Mouse (Mus musculus): ENCODE measurements around the gene Alg5. TPM values are rescaled to one million over a fixed set of nuclear protein-coding genes. Genes with fewer than 3 reads are reported as not detected.
"Not testable (repeated sequence)": the region's sequence is repeated elsewhere in the genome, so short reads cannot be mapped to it uniquely, and the experiment has no call there.

Alg5 gene
- total RNA-seq (2021): 10 to 100 TPM; 17.3 to 19.2 TPM

DNA sequence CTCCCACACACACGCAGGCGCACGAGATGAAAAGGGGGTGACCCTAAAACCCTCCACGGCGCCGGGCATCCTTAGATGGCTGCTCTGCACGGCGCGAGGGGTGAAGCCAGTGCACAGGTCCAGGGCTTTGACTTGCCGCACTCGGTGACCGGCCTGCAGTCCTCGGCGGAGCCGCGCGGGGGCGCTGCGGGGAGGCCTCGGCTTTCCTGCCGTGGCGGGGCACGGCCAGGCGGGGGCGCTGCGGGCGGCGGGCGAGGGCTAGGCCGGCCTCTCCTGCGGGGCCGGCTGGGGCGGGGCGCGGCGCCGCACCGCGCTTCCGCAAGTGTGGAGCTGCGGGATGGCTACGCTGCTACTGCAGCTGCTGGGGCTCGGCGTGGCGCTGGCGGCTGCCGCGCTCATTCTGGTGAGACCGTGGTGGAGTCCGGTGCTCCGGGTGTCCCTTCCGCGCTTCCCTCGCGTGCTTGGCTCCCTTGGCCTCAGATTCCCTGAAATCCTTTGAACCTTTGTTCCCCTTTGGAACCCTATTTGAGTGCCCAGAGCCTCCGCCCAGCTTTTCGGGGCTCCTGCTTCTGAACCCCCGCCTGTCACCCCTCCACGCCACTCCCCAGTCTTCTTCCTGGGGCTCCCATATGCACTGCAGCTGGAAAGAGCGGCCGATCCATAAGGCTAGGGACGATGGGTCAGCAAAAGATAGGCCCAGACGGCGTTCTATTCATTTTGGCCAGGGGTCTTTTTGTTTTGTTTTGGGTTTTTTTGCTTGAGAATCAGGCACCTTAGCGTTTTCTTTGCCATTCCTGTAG is at the start of gene Alg5, which contains the start of gene Exosc8:
Gene Alg5 (plus strand): TSS at position 293 of the 800 bp plus-strand sequence.
Gene Exosc8 (minus strand): TSS at position 147 of the 800 bp plus-strand sequence.
- DNase-seq (ENCODE audit: low spot score in 2 of 2): peak; percentile 89
- intact Hi-C loops (cut with DNase I): loop anchor here (2.0 to 5.0 kb wide), 3 partner anchors 43 to 337 kb away; partner anchors contain the start of gene Supt20

GRCm38 (mm10) chr3:54687245-54687644 is 48.1 kb upstream of the Alg5 start:
- no peak for DNase-seq (ENCODE audit: low spot score in 2 of 2)
- intact Hi-C loops (cut with DNase I): loop anchor here (10.0 kb wide), 1 partner anchor 1162 kb away; no protein-coding TSS in a partner anchor

GRCm38 (mm10) chr3:54689091-54689490 is 46.2 kb upstream of the Alg5 start:
- intact Hi-C loops (cut with DNase I): loop anchor here (2.0 to 10.0 kb wide), 2 partner anchors 336 to 1164 kb away; no protein-coding TSS in a partner anchor
- no peak for DNase-seq (ENCODE audit: low spot score in 2 of 2)

DNA sequence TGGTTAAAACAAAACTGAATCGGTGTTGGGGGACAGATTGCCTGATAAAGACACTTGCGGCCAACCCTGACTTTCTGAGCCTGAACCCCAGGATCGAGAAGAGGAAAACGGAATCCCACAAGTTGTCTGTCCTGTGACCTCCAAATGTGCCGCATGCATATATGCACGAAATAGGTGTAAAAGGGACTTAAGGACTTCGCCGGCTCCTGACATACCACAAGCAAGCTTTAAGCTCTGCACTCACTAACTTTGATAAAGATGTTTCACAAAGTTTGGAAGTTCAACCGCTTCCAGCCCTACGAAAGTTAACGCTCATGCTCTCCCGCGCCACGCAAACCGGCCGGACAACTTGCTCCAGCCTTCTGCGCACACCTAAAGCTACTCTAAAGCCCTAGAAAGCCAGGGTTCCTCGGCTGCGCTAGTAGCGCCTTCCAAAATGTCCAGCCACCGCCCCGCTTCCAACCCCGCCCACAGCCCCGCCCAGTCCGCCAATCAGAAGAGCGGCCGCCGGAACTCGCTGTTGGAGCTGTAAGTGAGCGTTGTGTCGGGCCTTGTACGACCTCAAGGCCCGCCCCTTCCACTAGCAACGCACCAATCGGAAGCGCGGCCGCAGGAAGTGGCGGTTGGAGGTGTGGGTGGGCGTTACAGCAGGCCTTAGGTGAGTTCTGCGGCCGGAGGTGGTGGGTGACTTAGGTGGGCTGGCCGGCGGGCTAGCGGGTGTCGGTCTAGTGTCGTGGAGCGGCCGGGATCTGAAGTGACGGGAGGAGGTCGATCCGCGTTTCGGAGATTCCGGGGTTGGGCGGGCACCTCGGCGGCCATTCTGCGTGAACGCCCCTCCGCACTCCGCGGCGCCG is 42.9 kb upstream of the Alg5 start, which contains the start of gene Supt20:
Gene Supt20 (plus strand): TSS at position 606 of the 854 bp plus-strand sequence.
- DNase-seq (ENCODE audit: low spot score in 2 of 2): peak; percentile 93 to 96
- intact Hi-C loops (cut with DNase I): loop anchor here (2.0 to 10.0 kb wide), 2 partner anchors 42 to 828 kb away; partner anchors contain the start of genes Alg5, Exosc8 and Ufm1

GRCm38 (mm10) chr3:54693056-54693415 is 42.3 kb upstream of the Alg5 start:
- no peak for DNase-seq (ENCODE audit: low spot score in 2 of 2)
- intact Hi-C loops (cut with DNase I): loop anchor here (2.0 to 10.0 kb wide), 2 partner anchors 42 to 828 kb away; partner anchors contain the start of genes Alg5, Exosc8 and Ufm1

- intact Hi-C loops (cut with DNase I): loop anchor here (10.0 kb wide), 1 partner anchor 835 kb away; the partner anchor contains the start of gene Ufm1
- DNase-seq (ENCODE audit: low spot score in 2 of 2): no peak
These were observed 35.5 kb upstream of the Alg5 start for GRCm38 (mm10) chr3:54699759-54700301.

- intact Hi-C loops (cut with DNase I); DNase-seq (ENCODE audit: low spot score in 2 of 2): not testable (repeated sequence)
These were observed 31.2 kb upstream of the Alg5 start for GRCm38 (mm10) chr3:54704106-54704505.

DNA sequence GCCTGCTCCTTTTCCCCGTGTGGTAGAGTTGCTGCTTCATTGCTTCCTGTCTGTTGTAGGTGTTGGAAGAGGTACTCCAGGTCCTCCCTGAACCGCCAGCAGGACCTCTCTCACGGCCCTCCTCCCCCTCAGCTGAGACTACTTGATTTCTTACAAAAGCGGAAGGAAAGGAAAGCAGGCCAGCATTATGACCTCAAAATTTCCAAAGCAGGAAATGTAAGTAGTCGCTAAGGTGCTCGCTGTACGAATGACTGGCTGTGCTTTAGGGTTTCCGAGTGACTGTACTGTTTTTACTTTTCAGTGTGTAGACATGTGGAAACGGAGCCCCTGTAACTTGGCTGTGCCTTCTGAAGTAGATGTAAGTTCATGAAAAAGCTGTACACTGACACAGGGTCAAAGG is 26.4 kb upstream of the Alg5 start:
- no peak for DNase-seq (ENCODE audit: low spot score in 2 of 2)
- intact Hi-C loops (cut with DNase I): no loop called here

DNA sequence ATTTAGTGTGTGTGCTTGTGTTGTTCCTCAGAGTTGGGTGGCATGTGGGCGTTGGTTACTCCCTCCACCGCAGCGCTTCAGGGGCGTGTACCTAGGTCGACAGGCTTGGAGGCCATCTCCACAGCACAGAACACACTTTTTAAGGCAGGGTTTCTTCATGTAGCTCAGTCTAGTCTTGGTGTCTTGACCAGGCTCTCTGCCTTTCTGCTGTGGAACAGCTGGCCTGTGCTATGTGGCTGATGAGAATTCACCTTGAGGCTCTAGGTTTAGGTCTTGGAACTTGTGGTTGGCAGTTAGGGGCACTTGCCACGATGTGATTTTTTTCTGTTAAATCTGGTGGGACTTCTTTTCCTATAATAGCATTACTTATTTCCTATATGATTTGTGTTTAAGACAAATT is 21.1 kb upstream of the Alg5 start, which contains the start of gene Gm21958:
Gene Gm21958 (minus strand): TSS at position 101 of the 400 bp plus-strand sequence.
- intact Hi-C loops (cut with DNase I): no loop called here
- DNase-seq (ENCODE audit: low spot score in 2 of 2): no peak

GRCm38 (mm10) chr3:54715461-54715860 is 19.9 kb upstream of the Alg5 start:
- peak; percentile 28 to 89 for DNase-seq (ENCODE audit: low spot score in 2 of 2)

DNA sequence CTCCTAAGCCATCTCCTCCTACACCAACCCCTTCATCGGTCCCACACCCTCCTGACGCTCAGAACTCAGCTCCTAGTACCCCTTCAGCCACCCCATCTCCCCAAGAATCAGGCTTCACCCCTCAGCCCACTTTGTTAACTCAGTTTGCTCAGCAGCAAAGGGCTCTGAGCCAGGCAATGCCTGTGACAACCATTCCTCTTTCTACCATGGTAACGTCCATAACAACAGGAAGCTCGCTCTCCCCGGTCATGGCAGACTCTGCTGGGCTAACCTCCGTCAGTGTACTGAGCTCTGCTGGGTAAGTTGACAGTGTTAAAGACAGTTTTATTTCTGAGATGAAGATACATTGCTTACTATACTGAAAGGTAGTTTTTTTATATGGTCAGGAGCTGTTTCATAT is 18.0 kb upstream of the Alg5 start:
- DNase-seq (ENCODE audit: low spot score in 2 of 2): no peak
- intact Hi-C loops (cut with DNase I): no loop called here

More at GRCm38 (mm10) chr3:54715461-54715860, 19.9 kb upstream of the Alg5 start:
- intact Hi-C loops (cut with DNase I): no loop called here

- intact Hi-C loops (cut with DNase I): no loop called here
- peak in 1 of 2 experiments; percentile 10 for DNase-seq (ENCODE audit: low spot score in 2 of 2)
These were observed 16.4 kb upstream of the Alg5 start for GRCm38 (mm10) chr3:54718947-54719346.

GRCm38 (mm10) chr3:54723741-54724500 is 11.4 kb upstream of the Alg5 start:
- intact Hi-C loops (cut with DNase I): no loop called here
- peak; percentile 14 to 31 for DNase-seq (ENCODE audit: low spot score in 2 of 2)

GRCm38 (mm10) chr3:54725344-54725743 is 10.0 kb upstream of the Alg5 start:
- DNase-seq (ENCODE audit: low spot score in 2 of 2): no peak
- intact Hi-C loops (cut with DNase I): no loop called here

DNA sequence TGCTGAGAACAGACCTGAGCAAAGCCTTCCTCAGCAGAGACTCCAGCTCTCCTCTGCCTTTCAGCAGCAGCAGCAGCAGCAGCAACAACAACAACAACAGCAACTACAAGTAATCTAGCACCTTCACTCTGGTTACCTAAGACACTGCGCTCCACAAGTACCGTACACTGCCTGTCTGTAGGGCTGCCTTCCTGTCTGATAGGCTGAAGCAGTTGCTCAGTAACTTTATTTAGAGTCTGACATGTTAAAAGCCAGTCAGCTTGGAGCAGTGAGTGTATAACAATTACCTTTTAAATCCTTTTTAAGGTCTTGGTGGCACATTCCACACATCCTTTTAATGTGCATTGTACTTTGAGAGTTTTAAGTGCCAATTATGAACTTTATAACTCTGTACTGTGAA is 7.8 kb upstream of the Alg5 start:
- DNase-seq (ENCODE audit: low spot score in 2 of 2): no peak
- intact Hi-C loops (cut with DNase I): no loop called here

DNA sequence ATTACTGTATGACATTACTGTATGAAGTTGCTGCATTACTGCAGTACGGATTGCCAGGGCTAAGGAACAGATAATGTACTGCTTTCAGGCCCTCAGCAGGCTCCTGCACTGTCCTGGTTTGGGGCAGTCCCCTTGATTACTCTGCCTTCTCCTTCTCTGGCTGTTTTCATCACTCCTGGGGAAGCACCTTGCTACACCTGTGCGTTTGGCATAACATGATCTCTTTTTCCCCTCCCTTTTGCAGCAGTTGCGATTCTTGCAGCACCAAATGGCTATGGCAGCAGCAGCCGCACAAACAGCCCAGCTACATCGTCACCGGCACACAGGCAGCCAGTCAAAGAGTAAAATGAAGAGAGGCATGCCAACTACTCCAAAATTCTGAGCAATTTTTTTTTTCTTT is 7.2 kb upstream of the Alg5 start:
- no peak for DNase-seq (ENCODE audit: low spot score in 2 of 2)
- intact Hi-C loops (cut with DNase I): no loop called here

- intact Hi-C loops (cut with DNase I): no loop called here
- no peak for DNase-seq (ENCODE audit: low spot score in 2 of 2)
These were observed 3.7 kb upstream of the Alg5 start for GRCm38 (mm10) chr3:54731626-54732150.

DNA sequence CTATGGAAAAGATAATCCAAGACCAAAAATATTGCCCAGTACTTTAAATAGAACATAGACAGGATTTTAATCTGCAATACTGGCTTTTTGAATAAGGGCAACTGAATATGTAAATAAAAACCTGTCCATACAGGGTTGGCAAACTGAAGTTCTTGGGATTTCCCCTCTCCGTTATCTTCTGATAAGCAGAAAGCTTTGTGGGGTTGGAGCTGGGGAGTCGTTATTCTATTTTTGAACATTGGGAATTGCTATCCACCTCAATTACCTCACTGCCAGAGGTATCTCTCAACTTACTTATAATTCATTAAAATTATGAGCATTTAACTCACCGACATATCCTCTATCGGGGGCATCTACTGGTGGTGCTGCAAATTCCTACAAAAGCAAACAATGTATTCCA is 3.0 kb upstream of the Alg5 start:
- intact Hi-C loops (cut with DNase I): no loop called here
- DNase-seq (ENCODE audit: low spot score in 2 of 2): no peak
